Mouse (Mus musculus) bone marrow, adult 2 months (tissue): Measurements from ENCODE around the gene Pdpr.

ENCODE experiments used
- CTCF ChIP-seq: fragments of 200-500 bp; IDR thresholded peaks from 2 replicates; pipeline ENCODE4 v1.5.1; 2011; ENCODE audit warnings: low read length, control low read depth; ENCODE audit not compliant: control insufficient read depth, insufficient read depth
- POLR2A ChIP-seq: fragments of 200-500 bp; IDR thresholded peaks from 2 replicates; pipeline ENCODE4 v1.6.1; 2011; ENCODE audit warnings: low read depth, mild to moderate bottlenecking, control low read depth, low read length, borderline replicate concordance; ENCODE audit not compliant: control insufficient read depth

DNA sequence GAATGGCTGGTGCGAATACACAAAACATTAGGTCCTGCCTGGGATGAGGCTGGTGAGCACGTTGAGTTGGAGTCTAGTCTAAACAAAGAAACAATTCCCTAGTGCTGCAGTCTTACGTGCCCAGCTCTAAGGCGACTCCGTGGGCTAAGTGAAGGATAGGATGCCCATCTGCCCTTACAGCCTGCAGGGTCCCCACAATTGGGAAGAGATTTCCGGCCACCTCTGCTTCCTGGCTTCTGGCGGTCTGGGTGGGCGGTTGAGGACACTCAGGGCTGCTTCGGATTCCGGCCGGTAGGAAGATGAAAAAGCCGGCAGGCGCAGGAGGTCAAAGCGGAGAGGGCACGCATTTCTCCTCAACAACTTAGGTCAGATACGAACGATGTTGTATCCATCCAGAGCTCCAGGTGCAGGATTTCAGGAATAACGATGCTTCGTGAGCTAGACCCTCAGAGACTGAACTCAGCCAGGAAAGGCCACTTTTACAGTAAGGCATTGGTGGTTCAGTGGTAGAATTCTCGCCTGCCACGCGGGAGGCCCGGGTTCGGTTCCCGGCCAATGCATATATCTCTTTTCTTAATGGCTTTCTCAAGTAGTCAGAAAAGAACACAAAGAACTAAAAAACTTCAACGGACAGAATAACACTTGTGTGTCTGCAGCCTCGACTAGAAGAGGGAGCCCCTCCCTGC lies 32.2 kb upstream of the Pdpr start:
- no peak for TF ChIP-seq CTCF
- TF ChIP-seq POLR2A = no peak
